Mouse (Mus musculus) midbrain, embryonic 14.5 days (tissue): ENCODE results near the gene Nebl. TPM values are rescaled to one million over a fixed set of nuclear protein-coding genes. Genes with fewer than 3 reads are reported as not detected.

Source experiments
- ATAC-seq: fragments of 200-750 bp; cut with Nextera tagmentation; 2 replicates; pipeline ENCODE4 v1.8.0; 2017; ENCODE audit warnings: moderate number of reproducible peaks, moderate library complexity; ENCODE audit not compliant: low FRiP score, low TSS enrichment
- DNase-seq: peaks from one replicate; pipeline ENCODE4 v3.0.0-alpha.2; 2015
- H3K27ac ChIP-seq: fragments of 300-500 bp; sonication (generic); replicated peaks from 2 replicates; pipeline ENCODE4 v1.5.1; 2014; ENCODE audit warnings: mild to moderate bottlenecking, low read depth, low read length, moderate library complexity
- H3K27me3 ChIP-seq: fragments of 300-500 bp; sonication (generic); 2 replicates; pipeline ENCODE4 v1.6.1; 2014; ENCODE audit warnings: low read length, control low read depth, mixed read lengths; ENCODE audit not compliant: control insufficient read depth, insufficient read depth
- H3K36me3 ChIP-seq: fragments of 300-500 bp; sonication (generic); 2 replicates; pipeline ENCODE4 v1.6.1; 2014; ENCODE audit warnings: low read length, control low read depth; ENCODE audit not compliant: control insufficient read depth, insufficient read depth
- H3K4me1 ChIP-seq: fragments of 300-500 bp; sonication (generic); 2 replicates; pipeline ENCODE4 v1.6.1; 2014; ENCODE audit warnings: mild to moderate bottlenecking, antibody characterized with exemption, low read length, control low read depth; ENCODE audit not compliant: control insufficient read depth, insufficient read depth
- H3K4me2 ChIP-seq: fragments of 300-500 bp; sonication (generic); 2 replicates; pipeline ENCODE4 v1.6.1; 2014; ENCODE audit warnings: mild to moderate bottlenecking, low read length, moderate library complexity
- H3K4me3 ChIP-seq: fragments of 300-500 bp; sonication (generic); replicated peaks from 2 replicates; pipeline ENCODE4 v1.5.1; 2014; ENCODE audit warnings: low read depth, low read length
- H3K9ac ChIP-seq: fragments of 300-500 bp; sonication (generic); replicated peaks from 2 replicates; pipeline ENCODE4 v1.6.1; 2014; ENCODE audit warnings: mild to moderate bottlenecking, low read length, moderate library complexity
- H3K9me3 ChIP-seq: fragments of 300-500 bp; sonication (generic); 2 replicates; pipeline ENCODE4 v1.6.1; 2016; ENCODE audit warnings: low read length, control low read depth, mixed read lengths; ENCODE audit not compliant: control insufficient read depth
- WGBS: fragments of 180-500 bp; shearing (Covaris S2); extraction: QIAGEN DNeasy Blood & Tissue Kit; methylation state at CpG from one replicate; pipeline ENCODE4 v1.1.7; 2014; 5-methylcytosine and 5-hydroxymethylcytosine counted together
- polyA plus RNA-seq: library from polyadenylated mRNA; unstranded; fragments of >200 nt; fragmentation: Nextera tagmentation; extraction: Ambion mirVana; gene quantifications from 2 replicates; pipeline ENCODE4 v1.2.1, GENCODE M21; 2014

Gene Nebl
- polyA plus RNA-seq, 1 experiment from 2014 or later: 6.7 TPM

GRCm38 (mm10) chr2:17504115-17504774 lies 227.0 kb downstream of the Nebl start:
- Histone ChIP-seq H3K27me3 (no peaks in the 10 kb centered on the region), H3K27ac (no peak overlapping the region), H3K4me1 (no peaks in the 10 kb centered on the region), H3K4me3 (no peak overlapping the region), H3K9me3 (no peaks in the 10 kb centered on the region), H3K9ac (no peak overlapping the region), H3K4me2 (no peak overlapping the region), H3K36me3 (no peaks in the 10 kb centered on the region)
- ATAC-seq (no peak), DNase-seq (no peak)
- 86% methylated on average over 6 of the region's 6 CpGs for WGBS

GRCm38 (mm10) chr2:17501075-17501474 lies 230.2 kb downstream of the Nebl start:
- no peaks in the 10 kb centered on the region for H3K9me3 ChIP-seq
- no peak overlapping the region for H3K27ac ChIP-seq
- H3K4me2 ChIP-seq: no peak overlapping the region
- no peaks in the 10 kb centered on the region for H3K27me3 ChIP-seq
- H3K4me1 ChIP-seq: no peaks in the 10 kb centered on the region
- WGBS: 92% methylated on average over 3 of the region's 3 CpGs
- H3K9ac ChIP-seq: no peak overlapping the region
- no peaks in the 10 kb centered on the region for H3K36me3 ChIP-seq
- ATAC-seq (no peak), DNase-seq (no peak)
- no peak overlapping the region for H3K4me3 ChIP-seq

- Histone ChIP-seq H3K9me3 (no peaks in the 10 kb centered on the region), H3K36me3 (no peaks in the 10 kb centered on the region), H3K9ac (no peak overlapping the region), H3K4me3 (no peak overlapping the region), H3K27me3 (no peaks in the 10 kb centered on the region), H3K27ac (no peak overlapping the region), H3K4me1 (no peaks in the 10 kb centered on the region), H3K4me2 (no peak overlapping the region)
- DNase-seq: no peak
- 91% methylated on average over 6 of the region's 6 CpGs for WGBS
- ATAC-seq: no peak
These were observed 265.6 kb downstream of the Nebl start for GRCm38 (mm10) chr2:17465517-17466174.

- Histone ChIP-seq H3K27me3 (no peaks in the 10 kb centered on the region), H3K9me3 (no peaks in the 10 kb centered on the region), H3K4me2 (no peak overlapping the region), H3K4me3 (no peak overlapping the region), H3K36me3 (no peaks in the 10 kb centered on the region), H3K9ac (no peak overlapping the region), H3K4me1 (no peaks in the 10 kb centered on the region), H3K27ac (no peak overlapping the region)
- WGBS: 84% methylated on average over 2 of the region's 2 CpGs
- DNase-seq (no peak), ATAC-seq (no peak)
These were observed 270.8 kb downstream of the Nebl start for GRCm38 (mm10) chr2:17460434-17460833.

- no peaks in the 10 kb centered on the region for H3K4me1 ChIP-seq
- H3K4me3 ChIP-seq: no peak overlapping the region
- no peaks in the 10 kb centered on the region for H3K27me3 ChIP-seq
- H3K27ac ChIP-seq: no peak overlapping the region
- no peak overlapping the region for H3K9ac ChIP-seq
- no peaks in the 10 kb centered on the region for H3K36me3 ChIP-seq
- ATAC-seq (no peak), DNase-seq (no peak)
- no peaks in the 10 kb centered on the region for H3K9me3 ChIP-seq
- no peak overlapping the region for H3K4me2 ChIP-seq
These were observed 277.6 kb downstream of the Nebl start for GRCm38 (mm10) chr2:17453676-17454075.

- Histone ChIP-seq H3K4me3 (no peak overlapping the region), H3K27me3 (no peaks in the 10 kb centered on the region), H3K9ac (no peak overlapping the region), H3K36me3 (no peaks in the 10 kb centered on the region), H3K27ac (no peak overlapping the region), H3K4me2 (no peak overlapping the region), H3K9me3 (no peaks in the 10 kb centered on the region), H3K4me1 (no peaks in the 10 kb centered on the region)
- DNase-seq (no peak), ATAC-seq (no peak)
These were observed 282.9 kb downstream of the Nebl start for GRCm38 (mm10) chr2:17448341-17448740.

GRCm38 (mm10) chr2:17443581-17443980 lies 287.7 kb downstream of the Nebl start:
- Histone ChIP-seq H3K9me3 (no peaks in the 10 kb centered on the region), H3K27ac (no peak overlapping the region), H3K4me3 (no peak overlapping the region), H3K4me1 (no peaks in the 10 kb centered on the region), H3K9ac (no peak overlapping the region), H3K36me3 (no peaks in the 10 kb centered on the region), H3K4me2 (no peak overlapping the region), H3K27me3 (no peaks in the 10 kb centered on the region)
- DNase-seq (no peak), ATAC-seq (no peak)
- 65% methylated on average over 7 of the region's 7 CpGs for WGBS

GRCm38 (mm10) chr2:17438317-17438716 lies 292.9 kb downstream of the Nebl start:
- Histone ChIP-seq H3K4me2 (no peak overlapping the region), H3K27me3 (0 out of 2 replicates have a peak, but pooled peaks cover 3% of the 10 kb centered on the region), H3K27ac (no peak overlapping the region), H3K9me3 (no peaks in the 10 kb centered on the region), H3K36me3 (no peaks in the 10 kb centered on the region), H3K4me1 (no peaks in the 10 kb centered on the region), H3K9ac (no peak overlapping the region), H3K4me3 (no peak overlapping the region)
- ATAC-seq: no peak
- WGBS: 90% methylated on average over 1 of the region's 1 CpGs
- no peak for DNase-seq
